Mouse (Mus musculus): ENCODE results near the gene Pdzd2. TPM values are rescaled to one million over a fixed set of nuclear protein-coding genes. Genes with fewer than 3 reads are reported as not detected.

The Pdzd2 gene
- total RNA-seq, 2 experiments from 2014 or later, result 39.4 to 46.7 TPM

DNA sequence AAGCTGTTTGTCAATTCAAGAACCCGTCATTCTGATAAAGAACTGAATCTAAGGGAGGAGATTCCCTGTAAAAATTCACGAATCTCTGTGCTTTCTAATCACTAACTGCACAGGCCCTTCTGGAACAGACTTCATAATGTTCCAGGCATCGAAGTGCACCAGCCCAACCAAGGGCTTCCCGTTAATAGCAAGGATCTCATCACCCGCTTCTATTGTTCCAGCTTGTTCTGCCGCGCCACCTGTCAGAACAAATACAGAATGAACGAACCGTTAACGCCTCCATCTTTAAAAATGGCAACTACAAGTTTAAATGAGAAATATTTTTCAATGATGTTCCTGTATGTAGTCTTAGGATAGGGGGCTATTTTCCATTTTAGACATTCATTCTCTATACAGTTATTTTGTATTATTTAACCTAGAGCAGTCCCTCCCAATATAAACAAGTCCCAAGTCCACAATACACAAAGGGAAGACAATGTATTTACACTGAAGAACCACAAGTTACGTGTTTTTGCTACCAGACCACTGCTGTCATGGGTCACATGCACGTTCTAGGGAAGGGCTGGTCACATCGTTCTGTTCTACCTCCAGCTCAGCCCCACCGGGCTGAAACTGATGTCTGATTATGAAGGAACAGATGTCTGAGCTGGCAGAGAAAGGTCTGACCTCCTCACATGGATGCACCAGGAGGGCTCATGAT lies 377.6 kb downstream of the Pdzd2 start:
- peak in 1 of 2 experiments; percentile 19 for DNase-seq (ENCODE audit: low spot score in 2 of 2)

DNA sequence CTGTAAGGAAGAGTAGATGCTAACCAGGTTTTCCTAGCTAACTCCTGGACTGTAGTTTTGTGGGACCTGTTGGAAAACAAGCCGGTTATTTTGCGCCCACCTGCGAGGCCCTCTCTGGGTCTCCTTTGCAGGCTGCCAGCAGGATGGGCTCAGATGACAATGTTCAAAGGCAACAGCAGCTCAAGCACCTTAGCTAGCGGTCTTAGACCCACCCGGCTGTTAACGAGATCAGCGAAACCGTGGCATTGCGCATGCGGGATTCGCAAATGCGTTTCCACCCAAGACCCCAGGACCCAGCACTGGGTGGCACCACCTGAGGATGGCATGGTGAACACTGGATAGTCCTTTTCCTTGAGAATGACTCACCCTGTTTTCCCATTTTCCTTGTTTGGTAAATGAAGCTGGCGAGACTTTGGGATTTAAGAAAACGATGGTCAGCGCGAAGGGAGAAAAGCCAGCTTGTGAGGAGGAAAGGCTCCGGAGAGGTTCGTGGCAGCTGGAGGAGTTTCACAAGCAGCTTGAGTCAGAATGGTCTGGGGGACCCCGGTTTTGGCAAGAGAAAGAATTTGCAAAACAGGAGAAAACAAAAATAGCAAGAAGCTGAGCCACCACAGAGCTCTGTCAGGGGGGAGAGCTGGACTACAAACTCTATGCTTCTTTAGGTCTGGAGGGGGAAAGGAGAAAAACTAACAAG lies 379.1 kb downstream of the Pdzd2 start:
- DNase-seq (ENCODE audit: low spot score in 2 of 2), result peak in 1 of 2 experiments; percentile 16

DNA sequence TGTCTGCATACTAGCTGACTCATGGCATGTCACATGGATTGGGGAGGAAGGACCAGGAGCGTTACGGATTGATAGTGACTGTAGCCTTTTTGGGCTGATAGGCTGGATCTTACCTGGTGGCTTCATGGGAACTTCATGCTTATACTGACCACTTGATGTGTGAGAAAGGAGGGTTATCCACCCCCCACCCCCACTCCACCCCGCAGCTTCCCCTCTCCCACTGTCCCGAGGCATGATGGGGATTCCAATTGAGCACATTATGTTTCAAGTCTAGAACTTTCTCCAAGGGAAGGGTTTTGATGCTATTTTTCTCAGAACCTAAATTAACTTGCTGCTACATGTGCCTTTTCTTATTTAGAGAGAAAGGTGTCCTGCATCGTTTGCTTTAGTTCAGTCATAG lies 381.3 kb downstream of the Pdzd2 start:
- no peak for DNase-seq (ENCODE audit: low spot score in 2 of 2)

DNA sequence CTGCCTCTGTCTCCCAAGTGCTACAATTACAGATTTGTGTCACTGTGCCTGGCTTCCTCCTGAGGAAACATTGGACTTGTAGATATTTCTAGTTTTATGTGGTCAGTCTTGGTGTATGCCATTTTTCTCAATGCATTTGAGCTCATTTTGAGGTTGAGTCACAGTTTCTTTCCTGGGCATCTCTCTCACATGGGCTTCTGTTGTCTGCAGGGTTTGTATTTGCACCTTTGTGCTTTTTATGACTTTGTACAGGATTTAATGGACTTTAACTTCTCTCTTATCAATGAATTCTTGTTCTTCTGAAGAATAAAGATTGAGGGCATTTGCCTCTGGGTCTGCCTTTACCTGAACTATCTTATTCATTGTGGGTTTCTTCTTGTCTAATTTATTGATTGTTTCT lies 382.3 kb downstream of the Pdzd2 start:
- no peak for DNase-seq (ENCODE audit: low spot score in 2 of 2)

DNA sequence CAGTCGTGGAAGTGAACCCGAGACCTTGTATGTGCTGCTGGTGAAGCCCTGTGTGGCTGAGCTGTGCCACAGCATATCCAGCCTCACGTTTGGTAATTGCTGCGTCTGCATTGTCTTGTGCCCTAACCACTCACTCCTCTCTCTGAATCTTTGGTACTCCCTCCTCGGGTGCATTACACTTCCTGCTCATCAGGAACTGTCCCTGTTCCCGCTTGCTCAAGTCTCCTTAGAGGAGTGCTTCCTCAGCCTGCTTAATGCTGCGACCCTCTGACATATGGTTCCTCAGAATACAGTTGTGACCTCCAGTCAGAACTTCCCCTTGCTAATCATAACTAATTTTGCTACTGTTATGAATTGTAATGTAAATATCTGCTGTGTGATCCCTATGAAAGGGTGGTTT lies 383.8 kb downstream of the Pdzd2 start:
- no peak for DNase-seq (ENCODE audit: low spot score in 2 of 2)

DNA sequence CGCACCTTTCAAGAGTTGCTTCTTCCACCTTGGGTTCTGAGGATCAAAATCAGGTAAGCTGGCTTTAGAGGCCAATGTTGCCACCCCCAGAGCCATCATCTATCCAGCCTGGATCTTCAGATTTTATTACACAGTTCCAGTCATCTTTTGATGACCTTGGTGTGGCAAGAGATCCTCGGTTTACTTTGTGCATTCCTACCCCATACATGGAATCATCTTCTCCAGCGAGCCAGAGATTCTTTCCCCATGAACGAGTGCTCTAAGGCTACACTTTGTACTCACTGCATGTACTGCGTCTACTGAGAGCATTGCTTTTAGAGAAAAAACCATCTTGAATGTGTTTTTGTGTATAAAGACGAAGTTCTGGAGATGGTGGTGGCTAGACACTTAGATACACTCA lies 384.5 kb downstream of the Pdzd2 start:
- no peak for DNase-seq (ENCODE audit: low spot score in 2 of 2)

DNA sequence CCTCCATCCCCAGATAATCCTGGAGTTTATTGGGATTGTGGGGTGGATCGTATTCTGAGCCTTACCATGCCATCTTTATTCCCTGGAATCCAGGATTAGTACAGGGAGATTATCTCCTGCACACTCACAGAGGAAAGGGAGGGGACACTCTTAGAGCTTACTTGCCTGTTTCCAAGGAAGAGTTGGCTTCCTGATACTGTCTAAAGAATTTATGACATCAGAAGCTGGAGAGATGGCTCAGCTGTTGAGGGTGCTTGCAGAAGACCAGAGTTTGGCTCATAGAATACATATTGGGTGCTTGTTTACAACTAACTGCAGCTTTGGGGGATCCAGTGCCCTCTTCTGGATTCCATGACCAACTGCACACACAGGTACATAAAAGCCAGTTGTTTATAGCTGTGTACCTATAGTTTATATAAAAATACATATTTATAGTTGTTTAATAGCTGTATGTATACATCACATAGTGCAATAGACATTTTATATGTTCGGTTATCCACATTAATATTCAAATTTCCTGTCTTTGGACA lies 385.4 kb downstream of the Pdzd2 start:
- no peak for DNase-seq (ENCODE audit: low spot score in 2 of 2)

DNA sequence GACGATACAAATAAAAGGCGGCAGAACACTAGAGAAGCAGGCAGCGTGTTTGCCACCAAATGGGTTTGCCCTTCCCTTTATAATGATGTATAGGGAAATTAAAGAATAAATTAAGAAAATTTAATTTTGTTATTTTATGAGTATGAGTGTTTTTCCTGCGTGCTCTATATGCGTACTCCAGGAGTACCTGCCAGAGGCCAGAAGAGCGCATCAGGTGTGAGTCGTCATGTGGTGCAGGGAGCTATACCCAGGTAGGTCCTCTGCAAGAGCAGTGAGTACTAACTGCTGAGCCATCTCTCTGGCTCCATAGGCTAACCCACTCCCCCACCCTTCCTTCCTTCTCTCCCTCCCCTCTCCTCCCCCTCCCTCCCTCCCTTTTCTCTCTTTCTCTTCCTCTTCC lies 388.3 kb downstream of the Pdzd2 start:
- no peak for DNase-seq (ENCODE audit: low spot score in 2 of 2)

DNA sequence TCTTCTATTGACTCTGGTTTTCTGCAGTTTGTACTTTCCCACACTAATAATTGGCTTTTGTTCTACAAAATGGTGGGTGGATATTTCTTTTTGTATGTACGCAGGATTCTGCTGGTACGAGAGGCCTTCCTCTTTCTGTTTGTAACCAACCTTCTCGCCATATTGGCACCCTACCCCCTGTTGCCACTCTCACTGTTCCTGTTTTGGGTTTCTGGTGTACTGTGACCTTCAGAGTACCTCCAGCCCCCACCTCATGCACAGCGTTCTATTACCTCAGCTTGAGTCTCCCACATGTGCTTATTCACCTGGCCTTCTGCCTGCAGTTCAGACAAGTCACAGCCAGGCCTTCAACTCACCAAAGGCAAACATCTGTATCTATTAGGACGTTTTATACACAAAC lies 389.9 kb downstream of the Pdzd2 start:
- DNase-seq (ENCODE audit: low spot score in 2 of 2), result no peak

DNA sequence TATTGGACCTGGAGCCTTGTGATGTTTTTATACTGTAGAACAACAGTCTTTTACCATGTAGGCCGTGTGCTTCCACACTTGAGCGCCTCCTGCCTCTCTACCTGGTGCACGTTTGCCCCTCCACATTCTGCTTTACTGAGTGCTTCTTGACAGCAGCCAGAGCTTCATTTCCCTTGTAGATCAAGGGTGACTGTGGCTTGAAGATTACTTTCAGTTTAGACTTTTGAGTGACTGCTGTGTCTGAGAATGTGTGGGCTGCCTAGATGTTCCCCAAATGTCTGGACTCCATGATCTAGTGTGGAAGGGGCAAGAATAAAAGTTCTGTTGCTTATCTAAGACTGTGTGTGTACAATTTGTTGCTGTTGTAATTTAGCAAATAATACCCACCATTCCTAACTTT lies 390.8 kb downstream of the Pdzd2 start:
- no peak for DNase-seq (ENCODE audit: low spot score in 2 of 2)

DNA sequence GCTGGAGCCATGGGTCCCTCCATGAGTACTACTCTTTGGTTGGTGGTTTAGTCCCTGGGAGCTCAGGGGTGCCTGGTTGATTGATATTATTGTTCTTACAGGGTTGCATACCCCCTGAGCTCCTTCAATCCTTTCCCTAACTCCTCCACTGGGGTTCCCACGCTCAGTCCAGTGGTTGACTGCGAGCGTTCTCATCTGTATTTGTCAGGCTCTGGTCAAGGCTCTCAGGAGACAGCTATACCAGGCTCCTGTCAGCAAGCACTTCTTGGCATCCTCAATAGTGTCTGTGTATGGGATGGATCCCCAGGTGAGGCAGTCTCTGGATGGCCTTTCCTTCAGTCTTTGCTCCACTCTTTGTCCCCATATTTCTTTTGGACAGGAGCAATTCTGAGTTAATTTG lies 392.8 kb downstream of the Pdzd2 start:
- no peak for DNase-seq (ENCODE audit: low spot score in 2 of 2)

DNA sequence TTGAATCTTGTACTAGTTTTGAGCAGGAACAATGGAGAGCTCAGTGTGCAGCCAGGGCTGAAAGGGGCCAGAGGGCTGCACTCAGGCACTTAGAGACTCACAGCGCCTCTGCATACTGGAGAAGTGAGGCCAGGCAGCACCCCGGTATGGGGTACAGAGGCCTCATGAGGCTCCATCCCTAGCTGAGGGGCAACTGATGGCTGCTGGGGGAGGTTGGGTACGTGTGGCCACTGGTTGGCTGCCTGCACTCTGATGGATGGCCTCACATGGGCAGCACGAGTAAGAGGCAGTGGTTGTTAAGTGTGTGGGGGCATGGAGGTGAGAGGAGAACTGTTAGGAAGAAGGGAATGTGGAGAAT lies 398.3 kb downstream of the Pdzd2 start:
- no peak for DNase-seq (ENCODE audit: low spot score in 2 of 2)

DNA sequence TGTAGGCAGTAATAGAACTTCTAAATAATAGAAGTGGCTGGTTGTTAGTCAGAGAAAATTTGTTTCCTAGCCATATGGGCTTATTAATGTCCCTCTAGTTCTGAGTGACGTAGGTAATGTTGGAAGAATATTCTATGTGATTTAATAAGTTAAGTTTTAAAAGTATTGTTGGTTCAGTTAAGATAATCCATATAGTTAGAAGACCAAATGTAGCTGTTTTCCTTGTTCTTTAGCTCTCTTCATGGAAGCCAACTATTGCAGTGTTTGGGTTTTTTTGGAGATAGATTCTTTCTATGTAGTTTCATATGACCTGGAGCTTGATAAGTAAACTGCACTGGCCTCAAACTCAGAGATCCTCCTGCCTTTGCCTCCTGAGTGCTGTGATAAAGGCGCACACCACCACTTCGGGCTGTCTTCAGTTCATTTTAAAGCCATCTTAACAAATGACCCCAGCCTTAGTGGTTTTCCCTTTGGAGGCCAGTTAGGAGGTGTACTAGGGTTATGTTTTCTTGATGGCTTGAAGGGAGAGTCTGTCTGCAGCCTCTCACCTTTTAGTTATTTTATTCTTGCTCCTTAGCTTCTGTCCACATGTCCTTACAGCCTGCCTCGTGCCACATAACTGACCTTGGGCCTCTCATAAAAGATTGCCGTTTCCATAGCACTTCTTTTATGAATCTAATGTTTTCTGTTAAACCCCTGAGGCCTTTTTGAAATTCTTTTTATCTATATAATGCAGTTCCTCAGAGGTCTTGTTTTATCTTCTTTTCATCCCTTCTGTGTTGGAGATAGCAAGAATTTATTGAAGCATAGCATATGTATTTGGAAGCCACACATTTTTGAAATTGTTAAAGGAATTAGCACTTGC lies 399.0 kb downstream of the Pdzd2 start:
- no peak for DNase-seq (ENCODE audit: low spot score in 2 of 2)

DNA sequence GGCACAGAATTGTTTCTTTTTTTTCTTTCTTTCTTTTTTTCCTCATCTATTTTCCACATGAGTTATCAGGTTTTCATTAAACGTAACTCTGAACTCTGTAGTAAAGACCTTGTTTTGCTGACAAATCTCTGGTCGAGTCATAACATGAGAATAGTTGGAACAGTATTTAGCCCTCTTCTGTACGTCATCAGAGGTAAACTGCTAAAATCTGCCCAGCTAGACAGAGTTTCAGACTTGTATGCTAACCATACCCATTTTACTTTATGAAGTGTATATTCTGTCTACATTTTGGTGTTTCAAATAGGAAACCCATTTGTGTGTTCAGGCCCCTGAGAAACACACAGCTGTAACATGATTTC lies 402.0 kb downstream of the Pdzd2 start:
- DNase-seq (ENCODE audit: low spot score in 2 of 2), result no peak

DNA sequence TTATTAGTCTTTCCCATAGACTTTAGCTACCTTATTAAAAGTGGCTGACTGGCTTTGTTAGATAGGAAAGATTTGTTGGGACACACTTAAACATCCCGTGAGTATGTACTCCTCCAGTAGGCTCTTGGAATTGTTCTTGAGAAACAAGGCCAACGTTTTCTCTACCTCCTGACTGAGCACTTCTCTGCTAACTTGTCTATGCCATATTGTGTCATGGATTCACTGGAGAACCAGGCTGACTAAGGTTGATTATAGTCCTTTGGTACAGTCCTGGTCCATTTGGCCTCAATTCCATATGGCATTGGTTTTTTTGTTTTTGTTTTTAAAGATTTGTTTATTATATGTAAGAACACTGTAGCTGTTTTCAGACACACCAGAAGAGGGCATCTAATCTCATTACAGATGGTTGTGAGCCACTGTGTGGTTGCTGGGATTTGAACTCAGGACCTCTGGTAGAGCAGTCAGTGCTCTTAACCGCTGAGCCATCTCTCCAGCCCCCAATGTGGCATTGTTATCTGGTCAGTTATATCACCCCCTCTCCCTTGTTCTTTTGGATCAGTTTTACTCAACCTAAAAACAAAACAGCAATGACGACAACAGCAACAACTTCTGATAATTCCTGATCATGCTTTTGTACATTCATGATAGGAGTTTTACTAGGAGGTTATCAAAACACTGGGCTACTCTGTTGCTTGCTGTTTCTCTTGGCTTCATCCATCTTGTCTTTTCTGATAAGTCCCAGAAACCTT lies 402.5 kb downstream of the Pdzd2 start:
- no peak for DNase-seq (ENCODE audit: low spot score in 2 of 2)

DNA sequence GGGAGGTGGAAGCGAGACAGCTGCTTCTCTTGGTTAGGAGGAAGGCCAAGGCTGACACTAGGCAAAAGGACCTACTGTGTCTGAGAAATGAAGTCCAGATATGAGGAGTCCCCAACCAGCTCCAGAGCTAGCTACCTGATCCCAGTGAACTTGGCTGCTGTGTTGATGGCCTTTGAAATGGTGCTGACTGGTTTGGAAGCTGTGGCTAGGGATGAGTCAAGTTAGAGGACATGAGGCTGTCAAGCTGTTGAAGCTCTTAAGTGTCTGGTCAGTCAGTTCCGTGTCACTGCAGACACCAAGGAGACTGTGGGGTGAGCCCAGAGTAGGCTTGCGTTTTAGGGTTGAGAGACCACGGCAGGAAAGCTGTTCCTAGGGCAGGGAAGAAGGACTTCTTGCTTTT lies 405.3 kb downstream of the Pdzd2 start:
- no peak for DNase-seq (ENCODE audit: low spot score in 2 of 2)

DNA sequence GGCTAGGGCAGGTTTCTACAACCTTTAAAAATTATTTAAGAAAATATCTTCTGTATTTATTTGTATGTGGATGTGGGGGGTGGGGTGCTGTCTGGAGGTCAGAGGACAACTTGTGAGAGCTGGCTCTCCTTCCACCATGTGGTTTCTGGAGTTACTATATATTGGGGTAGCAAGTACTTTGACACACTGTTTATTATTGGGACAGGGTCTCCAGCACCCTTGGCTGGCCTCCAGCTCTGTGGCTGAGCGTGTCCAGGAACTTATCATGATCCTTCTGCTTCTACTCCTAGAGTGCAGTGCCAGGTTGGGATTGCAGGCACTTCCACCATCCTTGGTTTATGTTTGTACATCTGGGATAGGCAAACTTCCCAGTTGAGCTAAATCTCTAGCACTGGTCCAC lies 408.4 kb downstream of the Pdzd2 start:
- DNase-seq (ENCODE audit: low spot score in 2 of 2), result no peak

DNA sequence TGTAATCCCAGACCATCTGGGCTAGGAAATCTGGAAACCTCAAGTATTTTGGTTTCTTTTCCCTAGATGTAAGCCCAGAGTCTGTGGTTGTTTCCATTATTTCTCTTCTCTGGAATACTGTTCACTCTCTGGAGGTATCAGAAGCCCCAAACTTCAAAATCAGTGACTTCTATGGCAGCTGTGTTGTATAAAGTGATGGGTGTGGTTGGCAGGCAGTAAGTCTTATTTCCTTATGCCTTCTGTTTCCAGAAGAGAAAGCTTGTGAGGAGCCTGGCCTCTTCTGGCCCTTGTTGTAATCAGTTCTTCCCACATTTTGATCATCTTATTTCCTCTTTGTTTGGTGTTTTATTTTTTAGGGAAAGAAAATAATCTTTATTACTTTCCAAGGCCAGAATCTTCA lies 408.8 kb downstream of the Pdzd2 start:
- DNase-seq (ENCODE audit: low spot score in 2 of 2), result no peak

DNA sequence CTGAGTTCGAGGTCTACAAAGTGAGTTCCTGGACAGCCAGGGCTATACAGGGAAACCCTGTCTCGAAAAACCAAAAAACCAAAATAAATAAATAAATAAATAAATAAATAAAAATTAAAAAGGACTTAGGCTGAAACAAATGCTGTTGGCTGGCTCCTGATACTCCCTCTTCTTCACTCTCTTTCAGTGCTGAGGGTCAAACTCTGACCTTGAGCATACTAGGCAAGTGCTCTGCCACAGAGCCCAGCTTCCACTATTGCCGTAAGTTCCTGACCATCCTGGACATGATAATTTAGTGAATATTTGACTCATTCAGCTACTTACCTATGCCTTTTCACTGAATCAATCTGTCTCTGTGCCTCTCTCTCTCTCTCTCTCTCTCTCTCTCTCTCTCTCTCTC lies 409.3 kb downstream of the Pdzd2 start:
- no peak for DNase-seq (ENCODE audit: low spot score in 2 of 2)

DNA sequence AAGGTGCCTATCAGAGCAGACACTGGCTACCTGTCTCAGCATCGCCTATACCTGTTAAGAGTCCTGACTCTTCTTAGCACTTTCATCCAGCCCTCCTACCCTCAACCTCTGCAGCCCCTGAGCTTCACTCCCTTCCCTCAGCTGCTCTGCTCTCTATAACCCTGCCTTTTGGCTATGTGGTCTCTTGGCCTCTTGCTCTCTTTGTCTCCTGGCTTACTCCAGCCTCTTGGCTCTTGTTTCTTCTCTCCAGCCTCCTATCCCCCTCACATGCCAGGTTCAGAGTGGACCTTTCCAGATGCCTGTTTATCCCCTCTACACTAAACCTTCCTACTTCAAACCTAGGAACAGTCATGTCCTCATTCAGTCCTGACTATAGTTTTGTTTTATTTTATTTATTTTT lies 415.4 kb downstream of the Pdzd2 start:
- no peak for DNase-seq (ENCODE audit: low spot score in 2 of 2)

DNA sequence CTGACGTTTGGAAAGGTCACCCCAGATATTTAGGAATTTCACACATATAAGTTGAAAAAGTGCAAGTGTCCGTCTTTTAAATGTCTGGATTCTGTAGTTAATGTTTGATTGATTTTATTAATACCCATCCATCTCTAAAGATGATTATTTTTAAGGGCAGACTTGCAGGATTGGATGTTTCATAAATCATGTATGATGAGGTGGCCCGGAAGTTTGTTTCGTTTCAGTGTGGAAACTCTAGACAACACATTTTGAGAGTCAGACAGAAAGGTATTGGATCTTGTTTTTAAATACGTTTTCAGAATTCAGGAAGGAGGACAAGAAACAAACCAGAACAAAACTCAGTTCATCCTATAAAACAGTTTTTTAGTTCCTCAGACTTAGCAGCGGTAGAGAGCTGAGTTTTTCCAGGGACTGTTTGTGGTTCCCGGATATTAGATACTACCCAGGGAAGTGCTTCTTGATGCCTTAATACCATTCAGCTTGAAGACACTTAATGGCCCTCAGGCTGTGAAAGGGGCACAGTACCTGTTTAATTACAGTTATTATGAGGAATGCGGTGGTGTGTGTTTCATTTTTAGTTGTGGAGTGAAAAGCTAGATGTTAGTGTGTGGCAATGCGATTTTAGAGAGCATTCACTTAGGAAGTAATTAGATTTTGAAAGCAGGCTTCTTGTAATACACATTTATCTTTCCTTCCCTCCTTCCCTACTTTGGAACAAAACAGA lies 416.9 kb downstream of the Pdzd2 start:
- no peak for DNase-seq (ENCODE audit: low spot score in 2 of 2)
